Mouse (Mus musculus) forebrain, embryonic 11.5 days (tissue): ENCODE measurements at regions not wholly inside any gene's neighbourhood (a gene's known extent, or its start where the extent isn't known, plus 50 kb on each side); places are given as distances from the start of the nearest gene placed in this dataset.

Experiments used
- ATAC-seq: fragments of 200-750 bp; cut with Nextera tagmentation; replicated peaks from 2 replicates; pipeline ENCODE4 v1.8.0; 2017; ENCODE audit warnings: moderate TSS enrichment; ENCODE audit not compliant: low FRiP score
- DNase-seq: peaks from one replicate; pipeline ENCODE4 v3.0.0-alpha.2; 2017; ENCODE audit warnings: low spot score
- H3K27ac ChIP-seq: fragments of 300-500 bp; sonication (generic); 2 replicates; pipeline ENCODE4 v1.5.1; 2014; ENCODE audit warnings: low read depth, low read length
- H3K27me3 ChIP-seq: fragments of 300-500 bp; sonication (generic); 2 replicates; pipeline ENCODE4 v1.6.1; 2014; ENCODE audit warnings: mild to moderate bottlenecking, low read length, mixed read lengths; ENCODE audit not compliant: control insufficient read depth, insufficient read depth
- H3K36me3 ChIP-seq: fragments of 300-500 bp; sonication (generic); 2 replicates; pipeline ENCODE4 v1.6.1; 2014; ENCODE audit warnings: mild to moderate bottlenecking, low read length, moderate library complexity, mixed read lengths; ENCODE audit not compliant: control insufficient read depth, insufficient read depth
- H3K4me1 ChIP-seq: fragments of 300-500 bp; sonication (generic); replicated peaks from 2 replicates; pipeline ENCODE4 v1.6.1; 2014; ENCODE audit warnings: low read length, mixed read lengths; ENCODE audit not compliant: control insufficient read depth, insufficient read depth
- H3K4me2 ChIP-seq: fragments of 300-500 bp; sonication (generic); 2 replicates; pipeline ENCODE4 v1.6.1; 2014; ENCODE audit warnings: low read depth, mild to moderate bottlenecking, low read length, moderate library complexity, mixed read lengths; ENCODE audit not compliant: severe bottlenecking
- H3K4me3 ChIP-seq: fragments of 300-500 bp; sonication (generic); 2 replicates; pipeline ENCODE4 v1.5.1; 2014; ENCODE audit warnings: low read depth, low read length
- H3K9ac ChIP-seq: fragments of 300-500 bp; sonication (generic); 2 replicates; pipeline ENCODE4 v1.6.1; 2014; ENCODE audit warnings: low read length
- H3K9me3 ChIP-seq: fragments of 300-500 bp; sonication (generic); 2 replicates; pipeline ENCODE4 v1.6.1; 2016; ENCODE audit warnings: low read length, mixed read lengths; ENCODE audit not compliant: control insufficient read depth
- WGBS: fragments of 180-500 bp; shearing (Covaris S2); extraction: QIAGEN DNeasy Blood & Tissue Kit; methylation state at CpG from one replicate; pipeline ENCODE4 v1.1.7; 2014; 5-methylcytosine and 5-hydroxymethylcytosine counted together

- no peak for ATAC-seq
These were observed 76.7 kb upstream of the Atp2b1 start for GRCm38 (mm10) chr10:98837289-98838181.

DNA sequence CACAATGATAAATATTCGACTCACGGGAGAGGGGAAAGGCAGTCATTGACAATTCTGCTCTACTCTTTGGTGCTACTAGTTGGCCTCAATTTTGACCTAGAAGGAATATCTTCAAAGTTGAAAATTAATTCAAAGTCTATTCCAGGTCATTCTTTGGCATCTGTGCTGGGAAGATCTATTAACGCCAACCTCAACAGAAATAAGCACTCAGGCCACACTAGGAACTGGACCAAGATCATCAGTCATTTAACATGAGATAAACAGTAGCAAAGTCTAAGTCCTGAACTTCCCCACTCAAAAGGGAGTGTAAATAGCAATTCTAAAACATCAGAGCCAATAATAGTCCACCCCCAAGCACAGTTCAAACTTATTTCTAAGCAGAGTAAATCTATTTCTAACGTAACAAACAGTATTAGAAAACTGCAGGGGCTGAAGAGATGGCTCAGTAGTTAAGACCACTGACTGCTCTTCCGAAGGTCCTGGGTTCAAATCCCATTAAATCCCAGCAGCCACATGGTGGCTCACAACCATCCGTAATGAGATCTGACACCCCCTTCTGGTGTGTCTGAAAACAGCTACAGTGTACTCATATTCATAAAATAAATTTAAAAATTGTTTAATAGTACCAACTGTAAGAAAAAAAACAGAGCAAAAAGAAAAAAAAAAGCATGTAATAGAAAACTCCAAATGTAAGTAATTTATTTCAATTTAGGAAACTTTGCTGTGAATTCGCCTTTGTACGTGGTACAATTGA, 75.1 kb upstream of the Atp2b1 start:
- no peak overlapping the region for H3K9ac ChIP-seq
- H3K27me3 ChIP-seq: no peaks in the 10 kb centered on the region
- peaks cover 6% of the 10 kb centered on the region for H3K9me3 ChIP-seq
- no peak overlapping the region for H3K27ac ChIP-seq
- H3K4me2 ChIP-seq: no peak overlapping the region
- WGBS: 93% methylated on average over 8 of the region's 8 CpGs
- ATAC-seq (no peak), DNase-seq (no peak)
- H3K4me3 ChIP-seq: no peak overlapping the region
- no peaks in the 10 kb centered on the region for H3K4me1 ChIP-seq
- no peaks in the 10 kb centered on the region for H3K36me3 ChIP-seq

More at GRCm38 (mm10) chr10:98837289-98838181, 76.7 kb upstream of the Atp2b1 start:
- Histone ChIP-seq H3K9me3 (no peaks in the 10 kb centered on the region), H3K9ac (no peak overlapping the region), H3K27me3 (no peaks in the 10 kb centered on the region), H3K27ac (no peak overlapping the region), H3K4me2 (no peak overlapping the region), H3K4me3 (no peak overlapping the region), H3K36me3 (no peaks in the 10 kb centered on the region), H3K4me1 (no peaks in the 10 kb centered on the region)
- no peak for DNase-seq
- WGBS: 81% methylated on average over 16 of the region's 16 CpGs

DNA sequence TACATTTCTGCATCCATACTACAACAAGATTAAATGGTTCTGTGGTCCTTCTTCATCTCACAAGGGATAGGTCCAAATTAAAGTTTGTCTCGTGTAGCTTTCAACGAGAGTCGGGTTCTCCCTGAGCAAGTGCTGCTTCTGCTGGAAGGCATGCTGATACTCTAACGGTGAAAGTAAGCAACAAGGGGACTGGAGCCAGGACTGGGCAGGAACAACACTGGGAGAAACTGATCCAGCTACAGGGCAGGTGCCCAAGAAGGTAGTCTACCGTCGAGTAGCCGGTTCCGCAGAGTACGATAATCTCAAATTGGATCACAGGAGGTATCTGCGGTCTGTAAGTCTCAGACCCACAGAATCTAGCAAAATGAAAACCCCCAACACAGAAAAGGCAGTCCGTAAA, 74.2 kb upstream of the Atp2b1 start:
- Histone ChIP-seq H3K4me2 (no peak overlapping the region), H3K9me3 (peaks cover 7% of the 10 kb centered on the region), H3K4me3 (no peak overlapping the region), H3K27me3 (no peaks in the 10 kb centered on the region), H3K36me3 (no peaks in the 10 kb centered on the region), H3K27ac (no peak overlapping the region), H3K9ac (no peak overlapping the region), H3K4me1 (no peaks in the 10 kb centered on the region)
- WGBS: 94% methylated on average over 11 of the region's 11 CpGs
- ATAC-seq: no peak
- DNase-seq: no peak

DNA sequence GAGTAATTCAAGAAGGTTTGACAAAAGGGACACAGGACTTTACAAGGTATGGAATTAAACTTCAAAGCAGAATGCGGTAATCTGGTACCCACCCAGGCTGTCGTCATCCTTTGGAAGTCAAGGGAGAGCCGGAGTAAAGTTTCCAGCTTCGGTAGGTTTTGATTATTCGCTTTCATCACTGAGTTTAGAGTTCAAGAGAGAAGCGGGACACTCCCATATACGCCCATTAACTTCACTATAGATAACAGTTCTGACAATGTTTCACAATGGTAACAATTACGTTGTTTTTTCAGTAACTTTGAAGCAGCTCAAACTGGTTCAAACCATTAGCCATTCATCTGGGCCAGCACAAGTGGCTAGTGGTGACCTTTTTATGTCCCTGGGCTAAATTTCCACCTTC, 73.8 kb upstream of the Atp2b1 start:
- Histone ChIP-seq H3K36me3 (no peaks in the 10 kb centered on the region), H3K4me1 (no peaks in the 10 kb centered on the region), H3K9me3 (peaks cover 7% of the 10 kb centered on the region), H3K9ac (no peak overlapping the region), H3K4me2 (no peak overlapping the region), H3K4me3 (no peak overlapping the region), H3K27me3 (no peaks in the 10 kb centered on the region), H3K27ac (no peak overlapping the region)
- WGBS: 93% methylated on average over 8 of the region's 8 CpGs
- no peak for DNase-seq
- no peak for ATAC-seq

GRCm38 (mm10) chr10:98840957-98841831, 73.0 kb upstream of the Atp2b1 start:
- Histone ChIP-seq H3K27ac (no peak overlapping the region), H3K9me3 (peaks cover 7% of the 10 kb centered on the region), H3K27me3 (no peaks in the 10 kb centered on the region), H3K36me3 (no peaks in the 10 kb centered on the region), H3K4me1 (no peaks in the 10 kb centered on the region), H3K4me2 (no peak overlapping the region), H3K9ac (no peak overlapping the region), H3K4me3 (no peak overlapping the region)
- 92% methylated on average over 13 of the region's 13 CpGs for WGBS
- ATAC-seq: 0 out of 2 replicates have a peak, but pooled peaks have one; percentile 15
- no peak for DNase-seq

DNA sequence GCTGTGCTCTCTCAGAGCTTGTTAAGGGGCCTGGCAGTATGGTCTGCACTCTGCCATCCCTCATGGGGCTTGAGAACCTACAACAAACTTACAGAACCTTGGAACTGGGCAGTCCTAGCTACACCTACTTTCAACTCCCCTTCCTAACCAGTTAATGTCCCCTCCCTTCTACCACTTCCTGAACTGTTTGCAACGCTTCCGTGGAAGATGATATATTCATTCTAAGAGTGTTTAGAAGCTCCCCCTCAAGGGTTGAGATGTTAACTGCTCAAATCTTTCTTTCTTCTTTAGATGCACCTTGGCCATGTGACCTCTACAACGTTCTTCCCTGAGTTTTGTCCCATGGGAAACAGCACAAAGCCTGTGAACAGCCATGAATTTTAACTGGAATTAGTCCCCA, 72.3 kb upstream of the Atp2b1 start:
- Histone ChIP-seq H3K9ac (no peak overlapping the region), H3K36me3 (no peaks in the 10 kb centered on the region), H3K4me1 (no peaks in the 10 kb centered on the region), H3K4me2 (no peak overlapping the region), H3K9me3 (peaks cover 7% of the 10 kb centered on the region), H3K27ac (no peak overlapping the region), H3K27me3 (no peaks in the 10 kb centered on the region), H3K4me3 (no peak overlapping the region)
- DNase-seq (no peak), ATAC-seq (no peak)
- 90% methylated on average over 3 of the region's 3 CpGs for WGBS

DNA sequence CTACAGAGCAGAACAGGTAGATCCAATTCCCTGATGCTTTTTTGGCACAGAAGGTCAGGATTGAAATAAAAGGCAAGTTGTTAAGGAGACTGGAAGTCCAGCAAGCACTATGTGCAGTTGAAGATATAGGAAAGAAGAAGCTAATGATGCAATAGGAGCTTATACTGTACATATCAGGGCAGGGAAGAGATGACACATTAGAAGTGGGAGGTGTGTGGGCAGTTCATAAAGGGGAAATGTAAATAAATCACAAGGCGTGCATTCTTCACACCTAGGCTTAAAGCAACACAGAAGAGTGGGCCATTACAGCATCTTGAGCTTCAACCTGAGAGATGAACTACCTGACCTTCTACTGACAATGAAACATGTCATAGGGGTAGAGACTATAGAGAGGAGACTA, 71.5 kb upstream of the Atp2b1 start:
- no peak overlapping the region for H3K9ac ChIP-seq
- no peaks in the 10 kb centered on the region for H3K4me1 ChIP-seq
- peaks cover 7% of the 10 kb centered on the region for H3K9me3 ChIP-seq
- H3K4me3 ChIP-seq: no peak overlapping the region
- DNase-seq (no peak), ATAC-seq (no peak)
- 86% methylated on average over 1 of the region's 1 CpGs for WGBS
- H3K36me3 ChIP-seq: no peaks in the 10 kb centered on the region
- no peak overlapping the region for H3K4me2 ChIP-seq
- H3K27me3 ChIP-seq: no peaks in the 10 kb centered on the region
- no peak overlapping the region for H3K27ac ChIP-seq

- 88% methylated on average over 3 of the region's 3 CpGs for WGBS
- ATAC-seq: no peak
- H3K27me3 ChIP-seq: no peaks in the 10 kb centered on the region
These were observed 64.4 kb upstream of the Atp2b1 start for GRCm38 (mm10) chr10:98849851-98850250.

More at GRCm38 (mm10) chr10:98849851-98850250, 64.4 kb upstream of the Atp2b1 start:
- no peak overlapping the region for H3K4me3 ChIP-seq
- H3K9me3 ChIP-seq: no peaks in the 10 kb centered on the region
- H3K4me1 ChIP-seq: no peaks in the 10 kb centered on the region
- no peaks in the 10 kb centered on the region for H3K36me3 ChIP-seq
- no peak overlapping the region for H3K9ac ChIP-seq
- no peak for DNase-seq
- H3K27ac ChIP-seq: no peak overlapping the region
- no peak overlapping the region for H3K4me2 ChIP-seq
